Comparison of ENCODE assay signal across 8 mouse cellular contexts in the genomic region with DNA sequence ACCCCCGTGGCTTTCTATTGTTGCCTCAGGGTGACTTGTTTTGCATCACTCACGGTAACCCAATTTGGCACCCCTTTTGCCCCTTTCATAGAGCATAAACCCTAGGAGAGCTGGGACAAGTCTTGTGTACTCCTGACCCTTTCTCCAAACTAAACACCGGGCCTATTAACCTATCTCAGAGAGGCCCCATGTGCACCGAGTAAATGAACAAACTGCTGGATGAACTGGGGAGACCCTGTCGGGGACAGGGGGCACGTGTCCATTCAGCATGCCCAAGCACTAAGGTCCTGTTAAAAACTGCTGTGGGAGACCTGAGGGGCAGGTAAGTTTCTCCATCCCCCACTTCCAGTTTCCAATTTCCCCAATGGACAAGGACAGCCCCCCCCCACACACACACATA. TPM values are rescaled to one million over a fixed set of nuclear protein-coding genes. Genes with fewer than 3 reads are reported as not detected.
DNase-seq lines count a peak whose midpoint lies in the region; ATAC-seq and TF ChIP-seq lines count a peak whose summit lies in the region.

No protein-coding gene starts in this region.

- no peaks in the 10 kb centered on the region for H3K27me3 ChIP-seq in lung, postnatal 0 days (replicated peaks; ENCODE audit: insufficient read depth, low read length)
- H3K27me3 ChIP-seq in hindbrain, embryonic 10.5 days (ENCODE audit: insufficient read depth, poor library complexity, severe bottlenecking): no peaks in the 10 kb centered on the region
- no peaks in the 10 kb centered on the region for H3K27me3 ChIP-seq in limb, embryonic 15.5 days
- no peaks in the 10 kb centered on the region for H3K27me3 ChIP-seq in stomach, embryonic 15.5 days (replicated peaks)

- WGBS in lung, postnatal 0 days: 35% methylated on average over 6 of the region's 6 CpGs
- 30% methylated on average over 6 of the region's 6 CpGs for WGBS in hindbrain, embryonic 10.5 days
- 33% methylated on average over 6 of the region's 6 CpGs for WGBS in limb, embryonic 15.5 days
- WGBS in stomach, embryonic 15.5 days: 36% methylated on average over 6 of the region's 6 CpGs

- no peak for TF ChIP-seq EP300 in lung, postnatal 0 days (IDR thresholded peaks at IDR 0.05)

- H3K27ac ChIP-seq in lung, postnatal 0 days (ENCODE audit: low read length): peak overlapping the region; percentile 64
- H3K27ac ChIP-seq in hindbrain, embryonic 10.5 days: peak overlapping the region; percentile 87
- H3K27ac ChIP-seq in limb, embryonic 15.5 days: no peak overlapping the region
- H3K27ac ChIP-seq in stomach, embryonic 15.5 days: no peak overlapping the region

- H3K4me3 ChIP-seq in lung, postnatal 0 days (ENCODE audit: low read depth, low read length): peak overlapping the region; percentile 51
- H3K4me3 ChIP-seq in hindbrain, embryonic 10.5 days: peak overlapping the region; percentile 71
- H3K4me3 ChIP-seq in limb, embryonic 15.5 days: peak overlapping the region; percentile 49
- H3K4me3 ChIP-seq in stomach, embryonic 15.5 days (replicated peaks): peak overlapping the region; percentile 48

- 0 out of 2 replicates have a peak overlapping the region, but pooled peaks have one; percentile 48 for H3K9ac ChIP-seq in lung, postnatal 0 days (replicated peaks; ENCODE audit: low read depth)
- H3K9ac ChIP-seq in limb, embryonic 15.5 days: no peak overlapping the region
- H3K9ac ChIP-seq in stomach, embryonic 15.5 days: no peak overlapping the region

- DNase-seq in lung, postnatal 0 days (ENCODE audit: low spot score): no peak
- DNase-seq in lung, adult 18-20 months: no peak
- no peak for DNase-seq in hindbrain, embryonic 10.5 days (ENCODE audit: low spot score)
- DNase-seq in embryo, embryonic 10 days (ENCODE audit: low spot score): no peak
- DNase-seq in cerebellum, adult 11-12 months: no peak
- DNase-seq in c-Kit-positive CD71-positive TER-119-positive erythroid progenitor cells, embryonic 14.5 days (ENCODE audit: low spot score): no peak

- H3K9me3 ChIP-seq in lung, postnatal 0 days (ENCODE audit: low read length): no peaks in the 10 kb centered on the region
- H3K9me3 ChIP-seq in hindbrain, embryonic 10.5 days: no peaks in the 10 kb centered on the region
- no peaks in the 10 kb centered on the region for H3K9me3 ChIP-seq in limb, embryonic 15.5 days
- no peaks in the 10 kb centered on the region for H3K9me3 ChIP-seq in stomach, embryonic 15.5 days

- peak overlapping the region; percentile 67 for H3K4me2 ChIP-seq in lung, postnatal 0 days (replicated peaks; ENCODE audit: low read depth, low read length)
- peak overlapping the region; percentile 72 for H3K4me2 ChIP-seq in limb, embryonic 15.5 days
- H3K4me2 ChIP-seq in stomach, embryonic 15.5 days: peak overlapping the region; percentile 73

- no peak for ATAC-seq in lung, postnatal 0 days
- ATAC-seq in limb, embryonic 15.5 days (ENCODE audit: insufficient number of reproducible peaks, low FRiP score, low TSS enrichment, low read depth): no peak
- no peak for ATAC-seq in stomach, embryonic 15.5 days (ENCODE audit: insufficient read depth, low FRiP score, low read depth)

- TF ChIP-seq CTCF in lung, postnatal 0 days (IDR thresholded peaks at IDR 0.05): no peak

- no peaks in the 10 kb centered on the region; the same call in 1 of the 2 replicates for H3K4me1 ChIP-seq in lung, postnatal 0 days (ENCODE audit: insufficient read depth, low read depth, low read length)
- peaks cover 19% of the 10 kb centered on the region for H3K4me1 ChIP-seq in hindbrain, embryonic 10.5 days (replicated peaks)
- H3K4me1 ChIP-seq in limb, embryonic 15.5 days: peaks cover 10% of the 10 kb centered on the region
- no peaks in the 10 kb centered on the region for H3K4me1 ChIP-seq in stomach, embryonic 15.5 days

- H3K36me3 ChIP-seq in lung, postnatal 0 days (ENCODE audit: insufficient read depth, low read length): peaks cover 15% of the 10 kb centered on the region; the same call in 1 of the 2 replicates
- H3K36me3 ChIP-seq in hindbrain, embryonic 10.5 days: peaks cover 15% of the 10 kb centered on the region
- peaks cover 7% of the 10 kb centered on the region; the same call in 1 of the 2 replicates for H3K36me3 ChIP-seq in limb, embryonic 15.5 days
- H3K36me3 ChIP-seq in stomach, embryonic 15.5 days: no peaks in the 10 kb centered on the region

RNA-seq across cellular contexts. Expression of a gene that starts 1.0 kb away (rescaled TPM):
- 152 and 170 TPM in 2 replicates for polyA plus RNA-seq in lung, postnatal 0 days (2015; fragmentation: Nextera tagmentation; extraction: Ambion mirVana)
- polyA plus RNA-seq in hindbrain, embryonic 10.5 days (2016; fragmentation: Nextera tagmentation; extraction: Ambion mirVana): 31.6 and 34.7 TPM in 2 replicates
- polyA plus RNA-seq in limb, embryonic 15.5 days (2015; fragmentation: Nextera tagmentation; extraction: Ambion mirVana): 49.4 and 56.2 TPM in 2 replicates
- polyA plus RNA-seq in stomach, embryonic 15.5 days (2015; fragmentation: Nextera tagmentation; extraction: Ambion mirVana): 40.0 and 43.6 TPM in 2 replicates

RNA-seq across cellular contexts. Expression of a gene that starts 16.5 kb away (rescaled TPM):
- 8.6 and 10.3 TPM in 2 replicates for polyA plus RNA-seq in lung, postnatal 0 days (2015; fragmentation: Nextera tagmentation; extraction: Ambion mirVana)
- 5.4 and 6.8 TPM in 2 replicates for polyA plus RNA-seq in hindbrain, embryonic 10.5 days (2016; fragmentation: Nextera tagmentation; extraction: Ambion mirVana)
- polyA plus RNA-seq in limb, embryonic 15.5 days (2015; fragmentation: Nextera tagmentation; extraction: Ambion mirVana): 6.7 and 9.2 TPM in 2 replicates
- polyA plus RNA-seq in stomach, embryonic 15.5 days (2015; fragmentation: Nextera tagmentation; extraction: Ambion mirVana): 4.0 and 4.7 TPM in 2 replicates

RNA-seq across cellular contexts. Expression of a gene that starts 32.8 kb away (rescaled TPM):
- 34.2 and 38.3 TPM in 2 replicates for polyA plus RNA-seq in lung, postnatal 0 days (2015; fragmentation: Nextera tagmentation; extraction: Ambion mirVana)
- 81.8 and 98.2 TPM in 2 replicates for polyA plus RNA-seq in hindbrain, embryonic 10.5 days (2016; fragmentation: Nextera tagmentation; extraction: Ambion mirVana)
- polyA plus RNA-seq in limb, embryonic 15.5 days (2015; fragmentation: Nextera tagmentation; extraction: Ambion mirVana): 76.6 and 77.4 TPM in 2 replicates
- polyA plus RNA-seq in stomach, embryonic 15.5 days (2015; fragmentation: Nextera tagmentation; extraction: Ambion mirVana): 75.6 and 80.2 TPM in 2 replicates

RNA-seq across cellular contexts. Expression of a gene that starts 35.9 kb away (rescaled TPM):
- 8.3 and 9.3 TPM in 2 replicates for polyA plus RNA-seq in lung, postnatal 0 days (2015; fragmentation: Nextera tagmentation; extraction: Ambion mirVana)
- 19.9 and 23.4 TPM in 2 replicates for polyA plus RNA-seq in hindbrain, embryonic 10.5 days (2016; fragmentation: Nextera tagmentation; extraction: Ambion mirVana)
- 7.6 and 9.0 TPM in 2 replicates for polyA plus RNA-seq in limb, embryonic 15.5 days (2015; fragmentation: Nextera tagmentation; extraction: Ambion mirVana)
- polyA plus RNA-seq in stomach, embryonic 15.5 days (2015; fragmentation: Nextera tagmentation; extraction: Ambion mirVana): 8.0 and 8.1 TPM in 2 replicates

RNA-seq across cellular contexts. Expression of a gene that starts 36.0 kb away (rescaled TPM):
- 0.23 and 0.31 TPM in 2 replicates for polyA plus RNA-seq in lung, postnatal 0 days (2015; fragmentation: Nextera tagmentation; extraction: Ambion mirVana)
- polyA plus RNA-seq in hindbrain, embryonic 10.5 days (2016; fragmentation: Nextera tagmentation; extraction: Ambion mirVana): 1.2 and 1.8 TPM in 2 replicates
- 0.09 and 0.23 TPM in 2 replicates for polyA plus RNA-seq in limb, embryonic 15.5 days (2015; fragmentation: Nextera tagmentation; extraction: Ambion mirVana)
- polyA plus RNA-seq in stomach, embryonic 15.5 days (2015; fragmentation: Nextera tagmentation; extraction: Ambion mirVana): 0.19 and 0.32 TPM in 2 replicates

Comparison
In these comparisons a context has a peak if more than half of its experiments do, and no peak if none do; other contexts are left out.
1. H3K27ac ChIP-seq: peak in lung, postnatal 0 days (single experiment) and hindbrain, embryonic 10.5 days (single experiment); none in limb, embryonic 15.5 days (single experiment) and stomach, embryonic 15.5 days (single experiment).
2. Peak in every context shown above with its lines, with median percentiles within 50 percentile points of each other: H3K4me2 ChIP-seq and H3K4me3 ChIP-seq.